Mouse (Mus musculus): ENCODE measurements around the gene Dclk2. TPM values are rescaled to one million over a fixed set of nuclear protein-coding genes. Genes with fewer than 3 reads are reported as not detected.

The Dclk2 gene
- polyA plus RNA-seq, 1 experiment, result 2.5 TPM

DNA sequence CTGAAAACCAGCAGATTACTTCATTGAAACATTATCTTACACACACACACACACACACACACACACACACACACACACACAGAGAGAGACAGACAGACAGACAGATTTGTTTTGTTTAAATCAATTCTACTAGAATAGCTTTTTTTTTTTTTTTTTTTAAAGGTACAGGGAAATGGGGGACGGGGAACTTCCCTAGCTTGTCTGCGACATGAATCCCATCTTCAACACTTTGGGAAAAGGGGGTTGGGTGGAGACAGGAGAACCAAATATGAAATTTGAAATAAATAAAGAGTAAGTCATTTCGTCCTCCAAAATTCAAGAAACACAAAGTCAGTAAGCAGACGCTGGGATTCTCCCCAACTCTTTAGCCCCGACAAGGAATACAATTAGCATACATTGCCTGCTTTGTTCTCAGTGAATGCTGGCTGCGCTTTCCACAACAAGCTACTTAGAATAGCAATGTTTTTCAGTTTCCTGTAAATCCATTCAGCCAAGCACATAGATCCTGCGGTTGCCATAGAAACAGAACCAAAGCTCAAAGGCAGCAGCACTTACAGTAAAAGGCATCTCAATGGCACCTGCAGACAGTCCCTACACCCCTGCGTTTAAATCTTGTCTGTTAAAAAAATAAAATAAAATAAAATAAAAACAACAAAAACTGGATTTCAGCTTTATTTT is 75.7 kb downstream of the Dclk2 start:
- no peak for DNase-seq (ENCODE audit: low read depth)

DNA sequence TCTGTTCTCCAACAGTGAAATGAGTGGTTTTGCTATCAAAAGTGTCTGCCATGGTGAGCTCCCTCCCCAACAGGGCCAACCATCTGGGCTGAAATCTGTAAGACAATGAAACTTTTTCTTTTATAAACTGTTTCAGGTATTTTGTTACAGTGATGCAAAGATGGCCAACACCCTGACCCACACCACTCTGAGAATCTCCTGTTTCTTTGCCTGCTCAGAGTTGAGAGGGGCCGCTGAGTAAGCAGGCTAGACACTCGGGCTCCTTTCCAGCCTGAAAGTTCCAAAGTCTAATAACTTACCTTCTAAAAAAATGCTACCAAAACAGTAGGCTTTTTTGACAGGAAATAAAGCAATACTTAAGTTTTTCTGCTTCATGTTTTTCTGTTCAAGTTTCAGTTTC is 78.2 kb downstream of the Dclk2 start:
- DNase-seq (ENCODE audit: low read depth), result no peak

DNA sequence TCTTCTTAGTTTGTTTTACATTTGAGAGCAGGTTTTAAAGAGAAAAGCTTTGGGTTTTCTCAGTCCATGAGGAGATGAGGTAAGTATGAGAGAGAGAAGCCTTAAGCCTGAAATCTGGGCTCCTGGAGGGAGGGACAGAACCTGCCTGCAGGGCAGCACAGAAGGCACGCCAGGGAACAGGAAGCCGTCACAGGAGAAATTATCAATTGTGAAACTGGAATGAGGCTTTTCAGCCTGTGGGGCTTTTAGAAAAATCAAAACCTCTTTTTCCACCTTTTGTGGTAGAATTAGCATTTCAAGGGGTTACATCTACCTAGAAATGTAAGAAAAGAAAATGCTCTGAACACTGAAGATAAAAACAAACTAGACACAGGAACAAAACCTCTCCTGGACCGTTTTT is 81.0 kb downstream of the Dclk2 start:
- no peak for DNase-seq (ENCODE audit: low read depth)

DNA sequence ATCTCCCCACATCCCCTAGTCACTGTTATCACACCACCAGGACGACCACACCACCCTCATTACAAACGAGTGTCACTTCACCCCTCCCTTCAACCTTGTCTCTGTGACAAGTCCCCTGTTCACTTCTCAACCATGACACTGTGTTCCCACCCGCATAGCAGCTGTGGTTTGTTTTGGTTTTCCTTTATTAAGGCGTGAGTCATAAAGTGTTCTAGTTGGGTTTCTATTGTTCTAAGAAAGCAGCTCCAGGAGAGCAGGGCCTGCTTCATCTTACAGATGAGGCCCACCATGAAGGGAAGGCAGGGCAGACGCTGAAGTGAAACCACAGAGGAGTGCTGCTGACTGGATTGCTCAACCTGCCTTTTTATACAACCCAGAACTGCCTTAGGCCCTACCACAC is 83.3 kb downstream of the Dclk2 start:
- DNase-seq (ENCODE audit: low read depth), result no peak

DNA sequence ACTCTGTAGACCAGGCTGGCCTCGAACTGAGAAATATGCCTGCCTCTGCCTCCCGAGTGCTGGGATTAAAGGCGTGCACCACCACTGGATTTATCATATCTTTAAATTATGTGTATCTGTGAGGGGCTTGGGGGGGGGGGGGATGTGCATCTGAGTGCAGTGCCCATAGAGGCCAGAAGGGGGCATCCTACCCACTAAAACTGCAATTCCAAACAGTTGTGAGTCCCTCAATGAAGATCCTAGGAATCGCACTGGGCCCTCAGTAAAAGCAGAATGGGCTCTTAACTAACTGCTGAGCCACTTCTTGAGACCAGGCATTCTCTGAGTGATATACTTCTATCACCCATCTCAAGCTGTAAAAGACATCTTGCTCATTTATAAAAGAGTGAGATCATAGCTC is 85.5 kb downstream of the Dclk2 start:
- no peak for DNase-seq (ENCODE audit: low read depth)

GRCm38 (mm10) chr3:86834341-86834740 is 86.3 kb downstream of the Dclk2 start:
- DNase-seq (ENCODE audit: low read depth), result no peak

DNA sequence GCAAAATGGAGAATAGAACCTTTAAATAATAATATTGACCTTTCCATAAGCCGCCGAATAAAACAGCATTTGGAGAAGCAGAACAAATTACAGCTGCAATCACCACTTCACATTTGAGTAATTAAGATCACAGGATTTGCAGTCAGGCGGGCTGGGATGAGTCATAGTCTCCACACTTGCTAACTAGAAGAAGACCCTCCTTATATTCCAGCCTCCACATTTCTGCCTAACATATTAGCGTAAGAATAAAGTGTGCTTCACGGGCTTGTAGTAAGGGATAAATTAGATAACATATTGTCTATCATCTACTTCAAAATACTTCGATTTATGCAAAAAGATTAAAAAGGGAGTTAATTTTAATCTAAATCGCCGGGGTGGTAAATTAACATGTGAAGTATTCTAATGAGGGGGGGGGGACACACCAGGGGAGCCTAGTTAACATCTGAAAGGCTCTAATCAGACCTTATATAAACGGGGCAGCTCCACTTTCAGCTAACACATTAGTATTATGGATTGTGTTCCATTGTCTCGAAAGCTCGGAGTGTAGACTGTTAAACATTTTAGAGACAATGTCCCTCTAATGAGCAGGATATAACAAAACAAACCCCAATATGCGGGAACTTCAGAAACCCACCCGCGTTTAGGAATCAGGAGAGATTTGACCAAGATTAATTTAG is 87.9 kb downstream of the Dclk2 start:
- DNase-seq (ENCODE audit: low read depth), result no peak

DNA sequence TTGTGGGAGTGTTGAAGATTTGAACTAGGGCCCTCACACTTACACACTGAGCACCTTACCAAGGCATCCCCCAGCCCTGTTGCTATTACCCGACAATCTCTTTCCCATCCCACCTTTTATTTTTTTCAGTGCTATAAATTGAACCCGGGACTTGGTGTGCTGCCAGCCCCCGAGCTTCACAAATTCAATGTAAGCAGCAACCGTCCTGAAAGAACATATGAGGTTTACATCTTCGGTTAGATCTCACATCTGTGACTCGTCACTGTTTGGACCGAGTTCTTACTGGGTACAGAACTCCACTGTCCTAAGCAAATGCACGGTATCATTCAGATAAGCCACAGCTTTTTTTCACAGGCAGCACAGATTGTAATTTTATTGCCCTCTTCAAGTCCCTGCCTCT is 88.5 kb downstream of the Dclk2 start:
- DNase-seq (ENCODE audit: low read depth), result no peak

DNA sequence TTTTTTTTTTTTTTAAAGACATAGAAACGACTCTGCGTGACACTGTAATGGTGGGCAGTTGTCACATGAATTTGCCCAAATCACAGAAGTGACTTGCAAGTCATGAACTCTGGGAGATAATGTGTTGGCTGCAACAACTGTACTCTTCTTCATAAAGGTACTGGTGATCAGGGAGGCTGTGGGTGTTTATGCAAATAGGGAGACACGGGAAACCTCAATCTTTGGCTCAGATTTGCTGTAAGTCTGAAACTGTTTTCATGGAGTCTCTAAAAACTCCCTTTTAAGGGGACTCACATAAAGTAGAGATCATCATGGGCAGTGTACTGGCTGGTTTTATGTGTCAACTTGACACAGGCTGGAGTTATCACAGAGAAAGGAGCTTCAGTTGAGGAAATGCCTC is 93.1 kb downstream of the Dclk2 start:
- DNase-seq (ENCODE audit: low read depth), result no peak

- DNase-seq (ENCODE audit: low read depth), result no peak
Observed at GRCm38 (mm10) chr3:86821383-86821782, 99.3 kb downstream of the Dclk2 start.

- DNase-seq (ENCODE audit: low read depth), result no peak
Observed at GRCm38 (mm10) chr3:86820344-86820743, 100.3 kb downstream of the Dclk2 start.

- DNase-seq (ENCODE audit: low read depth), result no peak
Observed at GRCm38 (mm10) chr3:86819372-86819771, 101.3 kb downstream of the Dclk2 start.

DNA sequence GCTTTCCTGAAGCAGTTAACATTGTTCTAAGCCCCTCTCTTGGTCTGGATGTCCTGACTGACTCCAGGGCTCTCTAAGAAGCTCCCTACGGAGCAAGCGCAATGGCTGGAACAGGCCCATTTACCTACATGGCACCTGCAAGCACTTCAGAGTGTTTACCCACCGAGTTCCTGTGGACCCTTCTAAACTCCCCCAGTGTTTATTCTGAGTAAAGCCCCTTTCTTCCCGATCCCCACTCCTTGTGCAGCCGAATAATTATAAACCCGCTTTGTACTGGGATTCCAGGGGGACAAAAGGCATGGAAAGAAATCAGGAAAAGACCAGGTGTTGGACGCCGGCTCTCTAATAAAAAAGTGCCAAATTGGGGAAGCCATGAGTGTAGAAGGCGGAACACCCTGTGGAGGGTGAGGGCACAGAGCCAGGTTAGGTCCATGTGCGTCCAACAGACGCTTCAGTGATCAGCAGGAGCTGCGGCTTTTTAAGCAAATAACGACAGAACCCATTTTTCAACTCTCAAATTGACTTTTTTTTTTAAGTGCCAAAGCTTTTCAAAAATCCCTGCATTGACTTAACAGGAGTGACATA is 102.6 kb downstream of the Dclk2 start:
- no peak for DNase-seq (ENCODE audit: low read depth)

DNA sequence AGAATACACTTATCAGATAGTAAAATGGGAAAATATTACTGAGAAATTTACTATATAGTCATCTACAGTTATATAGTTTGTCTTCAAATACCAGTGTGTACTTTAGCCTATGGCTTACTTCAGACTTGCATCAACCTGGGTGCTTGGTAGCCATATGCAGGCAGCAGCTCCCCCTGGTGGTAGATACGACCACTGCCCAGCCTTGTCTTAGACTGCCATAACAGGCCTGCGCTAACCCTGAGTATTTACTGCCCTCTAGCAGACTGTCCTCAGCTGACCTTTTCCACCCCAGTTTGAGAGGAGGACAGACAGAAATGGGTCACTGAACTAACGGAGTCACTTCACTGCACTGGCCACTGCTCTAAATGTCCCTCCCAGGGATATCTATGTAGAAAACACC is 108.0 kb downstream of the Dclk2 start:
- DNase-seq (ENCODE audit: low read depth), result no peak

DNA sequence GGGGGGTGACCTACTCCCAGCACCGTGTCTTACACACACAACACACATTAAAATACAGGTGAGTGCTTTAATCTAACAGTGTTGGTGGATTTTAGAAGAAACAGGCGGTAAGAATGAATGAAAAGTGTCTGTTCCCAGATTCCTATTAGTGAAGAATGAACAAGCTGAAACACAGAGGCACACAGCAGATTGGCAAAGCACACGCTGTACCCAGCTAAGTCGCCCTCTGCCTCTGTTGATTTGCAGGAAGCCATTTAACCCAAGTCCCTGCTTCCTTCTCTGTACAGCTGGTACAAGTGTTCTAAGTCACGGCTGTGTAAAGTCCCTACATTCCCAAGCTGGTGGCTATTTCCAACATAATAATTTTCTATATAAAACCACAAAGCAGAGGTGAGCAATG is 109.7 kb downstream of the Dclk2 start:
- no peak for DNase-seq (ENCODE audit: low read depth)

DNA sequence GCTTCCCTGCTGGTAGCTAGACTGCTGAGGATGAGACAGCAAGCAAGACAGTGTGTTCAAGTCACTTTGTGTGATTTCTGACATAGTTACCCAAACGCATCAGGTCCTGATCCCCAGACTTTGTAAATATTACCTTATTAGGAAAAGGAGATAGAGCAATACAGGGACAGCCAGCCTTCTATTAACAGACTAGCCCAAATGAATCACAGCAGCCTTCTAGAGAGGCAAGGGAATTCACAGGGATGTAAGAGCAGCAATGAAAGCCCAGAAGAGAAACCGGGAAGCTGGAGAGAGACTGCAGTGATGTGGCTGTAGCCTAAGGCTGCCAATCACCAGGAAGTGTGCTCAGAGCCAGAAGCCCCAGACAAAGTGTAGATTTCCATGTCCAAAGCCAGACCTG is 111.0 kb downstream of the Dclk2 start:
- DNase-seq (ENCODE audit: low read depth), result no peak

GRCm38 (mm10) chr3:86809199-86809598 is 111.5 kb downstream of the Dclk2 start:
- DNase-seq (ENCODE audit: low read depth), result no peak

GRCm38 (mm10) chr3:86807750-86808467 is 112.7 kb downstream of the Dclk2 start:
- no peak for DNase-seq (ENCODE audit: low read depth)

DNA sequence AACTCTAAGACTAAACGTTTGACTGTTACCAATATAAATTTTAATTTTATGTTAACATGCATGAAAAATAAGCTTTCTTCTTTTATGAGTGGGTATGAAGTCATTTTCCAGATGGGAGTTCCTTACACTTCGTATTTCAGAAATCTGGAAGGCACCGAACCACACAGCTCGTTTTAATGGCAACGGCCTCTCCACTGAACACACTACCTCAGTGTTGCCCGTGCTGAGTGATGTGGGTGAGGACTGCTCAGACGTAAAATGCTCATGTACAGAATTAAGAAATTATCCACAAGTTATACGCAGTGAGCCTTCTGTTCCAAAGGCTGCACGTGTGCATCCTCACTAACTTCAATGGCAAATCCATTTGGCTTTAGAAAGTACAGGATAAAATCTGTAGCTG is 113.8 kb downstream of the Dclk2 start:
- no peak for DNase-seq (ENCODE audit: low read depth)

DNA sequence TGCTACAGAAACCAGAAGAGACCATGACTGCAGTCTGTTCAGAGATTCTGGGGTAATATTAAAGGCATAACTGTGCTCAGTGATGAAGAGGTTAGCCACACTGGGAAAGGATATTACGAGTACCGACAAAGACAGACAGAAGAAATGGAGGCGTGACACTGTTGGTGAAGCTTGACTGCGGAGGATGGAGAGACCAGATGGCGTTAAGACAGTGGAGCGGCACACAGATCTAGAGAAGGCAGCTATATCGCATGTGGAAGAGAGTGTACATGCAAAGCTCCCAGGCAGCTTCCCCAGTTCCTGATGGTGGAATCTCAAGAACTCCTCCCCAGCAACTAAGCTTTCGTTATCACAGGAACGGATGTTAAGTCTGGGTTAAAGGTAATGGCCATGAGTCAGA is 116.4 kb downstream of the Dclk2 start:
- no peak for DNase-seq (ENCODE audit: low read depth)

GRCm38 (mm10) chr3:86802825-86803224 is 117.8 kb downstream of the Dclk2 start:
- DNase-seq (ENCODE audit: low read depth), result no peak

- DNase-seq (ENCODE audit: low read depth), result no peak
Observed at GRCm38 (mm10) chr3:86800841-86801240, 119.8 kb downstream of the Dclk2 start.

- no peak for DNase-seq (ENCODE audit: low read depth)
Observed at GRCm38 (mm10) chr3:86799041-86799440, 121.6 kb downstream of the Dclk2 start.
